Mouse (Mus musculus): ENCODE data around the gene Cidec. TPM values are rescaled to one million over a fixed set of nuclear protein-coding genes. Genes with fewer than 3 reads are reported as not detected.

Gene Cidec
- polyA plus RNA-seq, 1 experiment from 2014 or later, result 24.4 TPM

DNA sequence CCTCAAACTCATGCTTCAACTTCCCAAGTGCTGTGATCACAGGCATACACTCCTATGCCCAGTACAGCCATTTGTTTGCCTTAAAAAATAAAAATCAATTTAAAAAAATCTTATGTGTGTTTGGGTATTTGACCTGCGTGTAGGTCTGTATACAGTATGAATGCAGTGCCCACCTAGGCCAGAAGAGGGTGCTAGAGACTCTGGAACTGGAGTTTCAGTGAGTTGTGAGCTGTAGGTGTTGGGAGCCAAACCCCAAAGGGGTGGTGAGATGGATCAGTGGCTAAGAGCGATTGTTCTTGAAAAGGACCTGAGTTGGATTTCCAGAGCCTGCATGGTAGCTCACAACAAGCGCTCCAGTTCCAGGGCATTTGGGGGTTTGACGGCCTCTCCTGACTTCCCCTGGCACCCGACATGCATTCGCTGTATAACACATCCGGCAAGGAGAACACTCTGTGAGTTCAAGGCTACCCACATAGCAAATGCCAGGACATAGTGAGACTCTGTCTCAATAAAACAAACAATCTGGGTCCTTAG lies 5.7 kb upstream of the Cidec start:
- ATAC-seq, result peak; percentile 15; the same call in 1 of the 2 replicates
- Histone ChIP-seq H3K4me2 (ENCODE audit: low read depth, low read length) (no peak overlapping the region), H3K27ac (ENCODE audit: low read length) (no peak overlapping the region), H3K9me3 (ENCODE audit: control insufficient read depth, low read length) (no peaks in the 10 kb centered on the region), H3K9ac (ENCODE audit: low read depth, low read length) (no peak overlapping the region), H3K4me1 (ENCODE audit: control insufficient read depth, insufficient read depth, low read length) (peaks cover 7% of the 10 kb centered on the region; the same call in 1 of the 2 replicates), H3K4me3 (ENCODE audit: low read length) (no peak overlapping the region), H3K27me3 (replicated peaks; ENCODE audit: control insufficient read depth, insufficient read depth, low read length) (no peaks in the 10 kb centered on the region), H3K36me3 (ENCODE audit: control insufficient read depth, insufficient read depth, low read length) (no peaks in the 10 kb centered on the region)
- 56% methylated on average over 7 of the region's 7 CpGs for WGBS

DNA sequence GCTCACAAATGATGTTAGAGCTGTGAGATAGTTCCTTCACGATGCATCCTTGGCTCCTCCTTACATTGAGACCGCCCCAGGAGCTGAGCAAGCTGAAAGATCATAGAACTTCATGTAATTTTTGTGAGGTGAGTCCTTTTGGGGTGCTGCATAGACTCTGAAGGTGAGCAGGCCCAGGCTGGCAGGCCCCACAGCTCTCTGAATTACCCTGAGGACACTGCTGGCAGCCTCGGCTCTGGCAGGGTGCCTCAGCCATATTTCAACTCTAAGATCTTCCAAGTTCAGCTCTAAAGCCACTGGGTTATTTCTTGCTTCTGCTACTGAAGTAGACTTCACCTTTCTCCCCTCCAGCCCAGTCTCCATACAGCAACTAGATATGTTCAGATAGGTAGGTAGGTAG lies 5.1 kb upstream of the Cidec start:
- Histone ChIP-seq H3K27me3 (replicated peaks; ENCODE audit: control insufficient read depth, insufficient read depth, low read length) (no peaks in the 10 kb centered on the region), H3K4me1 (ENCODE audit: control insufficient read depth, insufficient read depth, low read length) (peaks cover 7% of the 10 kb centered on the region; the same call in 1 of the 2 replicates), H3K4me3 (ENCODE audit: low read length) (no peak overlapping the region), H3K9ac (ENCODE audit: low read depth, low read length) (no peak overlapping the region), H3K4me2 (ENCODE audit: low read depth, low read length) (no peak overlapping the region), H3K9me3 (ENCODE audit: control insufficient read depth, low read length) (no peaks in the 10 kb centered on the region), H3K27ac (ENCODE audit: low read length) (no peak overlapping the region), H3K36me3 (ENCODE audit: control insufficient read depth, insufficient read depth, low read length) (no peaks in the 10 kb centered on the region)
- ATAC-seq, result no peak
- 82% methylated on average over 3 of the region's 3 CpGs for WGBS

DNA sequence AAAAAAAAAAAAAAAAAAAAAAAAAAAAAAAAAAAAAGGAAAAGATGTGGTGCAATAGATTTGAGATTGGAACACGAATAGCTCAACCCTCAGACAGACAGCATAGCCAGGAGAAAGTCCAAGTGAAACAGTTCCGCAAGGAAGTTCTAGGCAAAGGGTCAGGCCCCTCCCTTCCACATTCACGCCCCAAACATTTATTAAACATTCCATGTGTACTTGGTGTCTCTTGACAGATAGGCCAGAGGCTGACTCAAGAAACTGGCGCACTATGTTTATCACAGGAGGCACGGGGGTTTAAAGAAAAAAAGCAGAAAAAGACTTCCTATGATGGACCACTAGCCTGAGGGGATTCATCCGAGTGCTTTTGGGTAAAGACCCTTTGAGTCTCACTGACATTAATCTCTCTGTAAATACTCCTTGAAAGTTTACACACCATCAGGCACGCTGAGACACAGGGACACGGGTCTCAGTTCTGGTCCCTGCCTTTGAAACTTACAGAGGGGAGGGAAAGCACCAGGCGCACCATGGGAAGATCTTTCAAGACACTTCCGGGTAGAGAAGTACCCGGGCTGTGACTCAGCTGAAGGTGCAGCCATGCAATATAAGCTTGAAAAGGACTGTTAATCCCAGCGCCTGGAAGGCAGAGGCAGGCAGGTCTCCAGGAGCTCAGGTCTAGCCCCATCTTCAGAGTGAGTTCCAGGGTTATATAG lies 3.3 kb upstream of the Cidec start:
- no peak for ATAC-seq

DNA sequence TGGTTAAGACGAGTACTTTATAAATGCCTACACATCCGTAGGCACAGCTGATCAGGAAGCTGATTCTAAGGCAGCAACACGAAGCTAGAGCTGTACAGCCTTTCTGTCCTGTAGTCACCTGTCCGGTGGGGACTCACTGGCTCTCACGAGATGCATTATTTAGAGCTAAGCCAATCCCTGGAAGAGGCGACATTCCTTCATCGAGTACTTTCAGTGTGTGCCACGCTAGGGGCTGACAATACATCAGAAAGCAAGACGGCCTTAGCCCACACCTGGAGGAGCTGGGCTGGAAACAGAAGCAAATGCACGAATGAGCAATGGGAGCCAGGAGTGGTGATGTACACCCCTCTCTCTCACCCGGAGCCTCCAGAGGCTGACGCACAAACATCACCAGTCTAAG lies 1.6 kb upstream of the Cidec start:
- Histone ChIP-seq H3K36me3 (ENCODE audit: control insufficient read depth, insufficient read depth, low read length) (no peaks in the 10 kb centered on the region), H3K9ac (ENCODE audit: low read depth, low read length) (no peak overlapping the region), H3K4me1 (ENCODE audit: control insufficient read depth, insufficient read depth, low read length) (0 out of 2 replicates have a peak, but pooled peaks cover 3% of the 10 kb centered on the region), H3K27ac (ENCODE audit: low read length) (no peak overlapping the region), H3K9me3 (ENCODE audit: control insufficient read depth, low read length) (no peaks in the 10 kb centered on the region), H3K27me3 (replicated peaks; ENCODE audit: control insufficient read depth, insufficient read depth, low read length) (no peaks in the 10 kb centered on the region), H3K4me3 (ENCODE audit: low read length) (no peak overlapping the region), H3K4me2 (ENCODE audit: low read depth, low read length) (no peak overlapping the region)
- ATAC-seq, result no peak
- WGBS, result 75% methylated on average over 12 of the region's 12 CpGs

More for the DNA sequence above, 3.3 kb upstream of the Cidec start:
- H3K9ac ChIP-seq (ENCODE audit: low read depth, low read length), result no peak overlapping the region
- no peak overlapping the region for H3K27ac ChIP-seq (ENCODE audit: low read length)
- H3K36me3 ChIP-seq (ENCODE audit: control insufficient read depth, insufficient read depth, low read length), result no peaks in the 10 kb centered on the region
- H3K9me3 ChIP-seq (ENCODE audit: control insufficient read depth, low read length), result no peaks in the 10 kb centered on the region
- WGBS, result 40% methylated on average over 12 of the region's 12 CpGs
- H3K4me1 ChIP-seq (ENCODE audit: control insufficient read depth, insufficient read depth, low read length), result peaks cover 9% of the 10 kb centered on the region; the same call in 1 of the 2 replicates
- H3K4me3 ChIP-seq (ENCODE audit: low read length), result no peak overlapping the region
- H3K27me3 ChIP-seq (replicated peaks; ENCODE audit: control insufficient read depth, insufficient read depth, low read length), result no peaks in the 10 kb centered on the region
- H3K4me2 ChIP-seq (ENCODE audit: low read depth, low read length), result no peak overlapping the region

DNA sequence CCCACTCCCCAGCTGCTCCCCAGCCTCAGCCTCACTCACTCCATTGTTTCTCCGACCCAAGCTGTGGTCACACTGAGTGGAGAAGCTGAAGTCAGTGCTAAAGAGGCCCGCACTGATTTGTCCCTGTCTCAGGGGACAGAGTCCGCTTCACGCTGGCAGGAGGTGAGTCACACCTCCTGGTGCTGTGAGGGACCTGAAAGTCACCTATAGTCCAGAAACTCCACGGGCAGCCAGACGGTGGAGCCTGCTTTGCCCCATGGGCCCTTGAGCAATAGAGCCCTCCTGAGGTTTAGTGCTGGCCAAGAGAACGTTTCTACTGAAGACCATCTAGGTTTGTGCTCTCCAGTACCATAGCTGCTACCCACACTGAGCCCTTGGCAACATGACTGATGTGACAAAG lies 869 bp downstream of the Cidec start:
- Histone ChIP-seq H3K27ac (ENCODE audit: low read length) (peak overlapping the region; percentile 73), H3K4me2 (ENCODE audit: low read depth, low read length) (peak overlapping the region; percentile 20; the same call in 1 of the 2 replicates), H3K9me3 (ENCODE audit: control insufficient read depth, low read length) (no peaks in the 10 kb centered on the region), H3K27me3 (replicated peaks; ENCODE audit: control insufficient read depth, insufficient read depth, low read length) (no peaks in the 10 kb centered on the region), H3K4me1 (ENCODE audit: control insufficient read depth, insufficient read depth, low read length) (0 out of 2 replicates have a peak, but pooled peaks cover 3% of the 10 kb centered on the region), H3K36me3 (ENCODE audit: control insufficient read depth, insufficient read depth, low read length) (no peaks in the 10 kb centered on the region), H3K9ac (ENCODE audit: low read depth, low read length) (peak overlapping the region; percentile 42), H3K4me3 (ENCODE audit: low read length) (no peak overlapping the region; the same call in 1 of the 2 replicates)
- 48% methylated on average over 7 of the region's 7 CpGs for WGBS
- peak; percentile 94 for ATAC-seq

DNA sequence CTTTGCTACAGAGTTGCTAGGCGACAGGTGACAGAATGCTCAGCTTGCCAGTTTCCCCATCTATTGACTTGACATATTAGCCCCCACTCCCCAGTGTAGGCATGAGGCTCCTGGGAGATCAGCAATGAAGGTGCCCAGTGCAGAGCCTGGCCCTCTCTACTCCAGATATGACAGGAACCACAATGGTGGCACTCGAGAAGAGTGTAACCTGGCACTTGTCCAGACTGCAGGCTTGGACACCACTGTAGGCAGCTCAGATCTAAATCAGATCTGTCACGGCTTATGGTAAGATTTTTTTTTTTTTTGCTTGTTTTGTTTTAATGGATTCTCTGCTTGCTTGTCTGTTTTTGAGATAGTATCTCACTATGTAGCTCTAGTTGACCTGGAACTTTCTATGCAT lies 1.9 kb downstream of the Cidec start:
- no peak for ATAC-seq
- Histone ChIP-seq H3K4me2 (ENCODE audit: low read depth, low read length) (no peak overlapping the region), H3K4me1 (ENCODE audit: control insufficient read depth, insufficient read depth, low read length) (0 out of 2 replicates have a peak, but pooled peaks cover 3% of the 10 kb centered on the region), H3K27ac (ENCODE audit: low read length) (no peak overlapping the region), H3K9me3 (ENCODE audit: control insufficient read depth, low read length) (no peaks in the 10 kb centered on the region), H3K9ac (ENCODE audit: low read depth, low read length) (no peak overlapping the region), H3K27me3 (replicated peaks; ENCODE audit: control insufficient read depth, insufficient read depth, low read length) (no peaks in the 10 kb centered on the region), H3K4me3 (ENCODE audit: low read length) (no peak overlapping the region), H3K36me3 (ENCODE audit: control insufficient read depth, insufficient read depth, low read length) (no peaks in the 10 kb centered on the region)
- WGBS, result 72% methylated on average over 3 of the region's 3 CpGs

DNA sequence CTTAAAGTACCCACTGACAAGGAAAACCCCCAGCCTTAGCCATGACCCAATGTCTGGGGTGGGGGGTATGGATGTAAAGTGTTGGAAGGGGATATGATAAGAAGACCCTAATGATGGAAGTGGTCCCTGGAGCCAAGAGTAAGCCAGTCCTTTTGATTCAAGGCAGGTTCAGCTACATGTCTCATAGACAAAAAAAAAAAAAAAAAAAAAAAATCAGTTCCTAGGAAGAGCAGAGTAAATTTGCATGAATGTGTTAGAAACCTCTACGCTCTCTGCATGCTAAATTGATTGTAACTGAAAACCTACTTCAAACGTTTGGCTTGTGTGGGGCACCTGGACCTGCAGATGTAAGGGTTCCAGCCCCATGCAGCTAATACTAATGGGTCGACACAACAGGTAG lies 3.8 kb downstream of the Cidec start:
- no peak for ATAC-seq
- H3K9me3 ChIP-seq (ENCODE audit: control insufficient read depth, low read length), result peaks cover 5% of the 10 kb centered on the region; the same call in 1 of the 2 replicates
- 0 out of 2 replicates have a peak, but pooled peaks cover 3% of the 10 kb centered on the region for H3K4me1 ChIP-seq (ENCODE audit: control insufficient read depth, insufficient read depth, low read length)
- H3K36me3 ChIP-seq (ENCODE audit: control insufficient read depth, insufficient read depth, low read length), result 0 out of 2 replicates have a peak, but pooled peaks cover 5% of the 10 kb centered on the region
- no peak overlapping the region for H3K9ac ChIP-seq (ENCODE audit: low read depth, low read length)
- 69% methylated on average over 3 of the region's 3 CpGs for WGBS
- no peak overlapping the region for H3K4me3 ChIP-seq (ENCODE audit: low read length)
- H3K27ac ChIP-seq (ENCODE audit: low read length), result no peak overlapping the region
- no peak overlapping the region for H3K4me2 ChIP-seq (ENCODE audit: low read depth, low read length)
- H3K27me3 ChIP-seq (replicated peaks; ENCODE audit: control insufficient read depth, insufficient read depth, low read length), result no peaks in the 10 kb centered on the region

DNA sequence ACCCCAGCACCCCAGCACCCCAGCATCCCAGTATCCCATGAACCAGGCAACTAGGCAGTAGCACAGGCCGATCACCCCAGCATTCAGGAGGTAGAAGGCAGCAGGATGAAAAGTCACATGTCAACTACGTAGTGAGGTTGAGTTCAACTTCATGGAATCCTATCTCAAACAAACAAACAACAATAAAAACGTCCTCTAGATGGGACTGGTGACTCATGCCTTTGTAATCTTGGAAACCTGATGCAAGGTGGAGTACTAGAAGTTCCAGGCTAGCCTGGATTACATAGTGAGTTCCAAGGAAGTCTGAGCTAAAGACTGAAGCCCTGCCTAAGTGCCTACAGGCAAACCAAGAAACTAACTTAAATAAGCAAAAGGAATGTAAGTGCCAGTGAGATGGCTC lies 4.7 kb downstream of the Cidec start:
- ATAC-seq, result no peak

DNA sequence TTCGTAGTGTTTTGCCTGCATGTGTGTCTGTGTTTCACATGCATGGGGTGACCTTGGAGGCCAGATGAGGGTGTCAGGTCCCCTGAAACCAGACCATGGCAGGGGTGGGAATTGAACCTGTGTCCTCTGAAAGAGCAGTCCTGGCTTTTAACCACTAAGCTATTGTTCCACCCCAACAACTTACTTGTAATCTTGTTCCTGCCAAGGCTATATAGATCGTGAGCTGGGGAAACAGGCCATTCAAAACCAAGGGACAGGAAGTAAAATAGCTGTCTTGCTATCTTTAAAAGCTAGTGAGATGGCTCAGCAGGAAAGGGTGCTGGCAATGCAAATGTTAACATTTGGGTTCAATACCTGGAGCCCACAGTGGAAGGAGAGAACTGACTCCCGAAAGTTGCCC lies 5.6 kb downstream of the Cidec start:
- Histone ChIP-seq H3K9ac (ENCODE audit: low read depth, low read length) (no peak overlapping the region), H3K9me3 (ENCODE audit: control insufficient read depth, low read length) (peaks cover 5% of the 10 kb centered on the region; the same call in 1 of the 2 replicates), H3K27ac (ENCODE audit: low read length) (no peak overlapping the region), H3K4me3 (ENCODE audit: low read length) (no peak overlapping the region), H3K4me2 (ENCODE audit: low read depth, low read length) (no peak overlapping the region), H3K4me1 (ENCODE audit: control insufficient read depth, insufficient read depth, low read length) (no peaks in the 10 kb centered on the region), H3K27me3 (replicated peaks; ENCODE audit: control insufficient read depth, insufficient read depth, low read length) (no peaks in the 10 kb centered on the region), H3K36me3 (ENCODE audit: control insufficient read depth, insufficient read depth, low read length) (0 out of 2 replicates have a peak, but pooled peaks cover 5% of the 10 kb centered on the region)
- no peak for ATAC-seq
- WGBS, result 69% methylated on average over 3 of the region's 3 CpGs

More for the DNA sequence above, 4.7 kb downstream of the Cidec start:
- no peak overlapping the region for H3K4me2 ChIP-seq (ENCODE audit: low read depth, low read length)
- H3K27ac ChIP-seq (ENCODE audit: low read length), result no peak overlapping the region
- no peaks in the 10 kb centered on the region for H3K27me3 ChIP-seq (replicated peaks; ENCODE audit: control insufficient read depth, insufficient read depth, low read length)
- no peak overlapping the region for H3K4me3 ChIP-seq (ENCODE audit: low read length)
- 44% methylated on average over 3 of the region's 3 CpGs for WGBS
- no peak overlapping the region for H3K9ac ChIP-seq (ENCODE audit: low read depth, low read length)
- peaks cover 5% of the 10 kb centered on the region; the same call in 1 of the 2 replicates for H3K9me3 ChIP-seq (ENCODE audit: control insufficient read depth, low read length)
- H3K4me1 ChIP-seq (ENCODE audit: control insufficient read depth, insufficient read depth, low read length), result 0 out of 2 replicates have a peak, but pooled peaks cover 3% of the 10 kb centered on the region
- H3K36me3 ChIP-seq (ENCODE audit: control insufficient read depth, insufficient read depth, low read length), result 0 out of 2 replicates have a peak, but pooled peaks cover 5% of the 10 kb centered on the region

Data from intestine, embryonic 16.5 days (tissue).